Mouse (Mus musculus): Measurements from ENCODE around the gene Stab2.

GRCm38 (mm10) chr10:86793509-86793951 lies 214.3 kb downstream of the Stab2 start:
- TF ChIP-seq CTCF (IDR thresholded peaks at IDR 0.05; ENCODE audit: low read depth) (no peak), EP300 (optimal IDR thresholded peaks at IDR 0.05) (no peak)
